Mouse (Mus musculus) c-Kit-positive CD71-positive TER-119-positive erythroid progenitor cells, embryonic 14.5 days (primary cell): Measurements from ENCODE around the gene Megf9.

ENCODE experiments used
- DNase-seq: peaks from one replicate; pipeline ENCODE4 v3.0.0-alpha.2; 2013; ENCODE audit warnings: low spot score

Gene Megf9

GRCm38 (mm10) chr4:70446774-70447173 lies 88.0 kb downstream of the Megf9 start:
- no peak for DNase-seq

DNA sequence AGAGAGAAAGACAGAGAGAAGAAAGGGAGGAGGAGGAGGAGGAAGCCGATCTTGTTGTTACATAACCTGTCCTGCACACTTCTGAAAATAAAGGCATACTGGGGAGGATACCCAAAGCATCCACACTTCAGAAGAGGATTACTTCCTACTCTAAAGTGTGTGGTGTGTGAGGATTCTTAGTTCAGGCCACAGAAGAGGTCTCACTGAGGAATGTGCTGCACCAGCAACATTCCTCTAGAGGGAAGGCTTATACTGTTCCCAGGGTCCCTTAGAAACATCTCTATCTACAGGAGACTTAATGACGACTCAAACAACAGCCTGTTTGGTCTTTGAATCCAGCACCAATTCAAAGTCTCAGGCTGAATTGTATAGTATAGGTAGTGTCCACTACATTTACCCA lies 114.6 kb downstream of the Megf9 start:
- no peak for DNase-seq

DNA sequence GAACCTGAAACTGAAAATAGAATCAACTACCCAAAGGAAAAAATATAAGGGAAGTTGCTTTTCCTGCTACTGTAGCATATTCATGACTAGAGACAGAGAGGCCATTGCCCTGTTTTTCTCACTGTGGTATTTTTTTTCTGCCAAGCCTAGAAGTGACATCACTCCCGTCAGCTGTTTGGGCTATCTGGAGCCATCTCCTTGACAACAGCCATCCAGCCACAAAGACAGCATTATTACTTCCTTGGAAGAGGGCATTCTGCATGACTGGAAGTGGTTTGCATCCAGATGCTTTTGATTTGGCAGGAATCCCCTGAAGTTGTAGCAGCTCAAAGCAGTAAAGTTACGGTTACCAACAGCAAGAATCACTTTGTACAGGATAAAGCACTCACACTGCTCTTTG lies 122.7 kb downstream of the Megf9 start:
- DNase-seq = no peak

DNA sequence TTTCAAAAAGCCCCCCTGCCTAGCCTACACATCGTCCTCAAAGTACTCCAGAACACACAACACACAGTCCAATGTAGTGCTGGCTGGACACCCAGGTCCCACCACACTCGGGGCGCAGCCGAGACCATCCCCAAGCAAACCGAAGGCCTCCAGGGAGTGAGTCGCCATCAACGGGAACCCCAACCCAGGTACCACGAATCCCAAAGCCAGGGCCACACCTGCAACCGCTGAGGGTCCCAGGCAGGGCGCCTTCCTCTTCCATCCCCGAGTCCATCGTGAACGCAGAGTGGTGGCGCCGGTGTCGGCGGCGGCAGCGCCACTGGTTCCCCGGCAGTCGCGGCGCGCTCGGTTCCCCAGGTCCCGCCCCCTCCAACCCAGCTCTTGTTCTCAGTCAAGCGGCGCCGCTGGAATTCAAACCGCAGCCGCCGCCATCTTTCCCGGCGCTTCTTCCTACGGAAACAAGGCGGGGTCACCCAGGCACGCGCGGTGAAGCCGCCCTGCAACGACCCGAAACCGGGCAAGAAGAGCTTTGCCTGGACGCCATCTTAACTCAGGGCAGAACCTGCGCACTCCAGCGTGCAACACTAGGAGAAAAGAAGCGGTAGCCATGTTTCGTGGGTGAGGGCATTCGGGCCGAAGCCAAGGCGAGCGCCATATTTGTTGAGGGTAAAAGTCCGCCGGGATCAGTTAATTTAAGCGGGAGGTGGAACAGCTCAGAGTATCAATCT lies 124.6 kb downstream of the Megf9 start, which contains the start of gene Cdk5rap2:
Gene Cdk5rap2 (minus strand): TSS at position 450 of the 728 bp plus-strand sequence.
- DNase-seq = peak; percentile 94

DNA sequence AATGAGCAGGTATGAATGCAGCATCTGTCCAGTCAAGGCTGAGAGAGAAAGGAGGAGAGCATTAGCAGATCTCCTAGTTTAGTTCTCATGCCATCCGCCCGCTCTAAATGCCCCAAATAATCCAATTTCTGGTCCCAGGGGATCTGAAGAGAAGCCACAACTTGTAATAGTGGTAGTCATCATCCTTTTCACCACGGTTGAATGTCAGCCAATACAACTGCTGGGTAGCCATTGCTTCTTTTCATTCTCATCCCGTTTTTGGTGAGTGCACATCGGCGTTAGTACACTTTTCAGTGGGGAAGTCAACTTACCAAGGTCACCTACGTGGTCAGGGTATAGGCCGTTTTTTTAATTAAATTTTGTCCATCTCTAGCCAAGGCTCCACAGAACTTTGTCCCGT lies 125.3 kb downstream of the Megf9 start:
- DNase-seq = peak; percentile 17

GRCm38 (mm10) chr4:70402109-70402819 lies 132.5 kb downstream of the Megf9 start:
- no peak for DNase-seq

DNA sequence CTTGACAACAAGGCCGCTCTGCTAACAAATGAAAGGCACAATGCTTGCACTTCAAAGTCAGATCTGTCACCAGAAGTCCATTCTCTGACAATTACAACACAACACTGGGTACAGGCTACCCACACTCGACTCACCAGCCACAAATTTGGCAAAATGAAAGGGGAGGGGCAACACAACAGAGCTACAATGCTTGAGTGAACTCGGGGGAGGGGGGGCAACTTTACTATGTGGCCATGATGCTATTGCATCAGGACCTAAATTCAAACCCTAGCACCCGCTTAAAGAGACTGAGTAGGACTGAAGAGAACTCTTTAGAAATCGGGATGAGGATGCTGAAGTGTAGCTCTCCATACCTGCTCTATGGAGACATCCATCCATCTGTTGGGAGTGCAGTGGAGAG lies 135.3 kb downstream of the Megf9 start:
- no peak for DNase-seq

- DNase-seq = no peak
Measured at GRCm38 (mm10) chr4:70399074-70399473, 135.7 kb downstream of the Megf9 start.

- no peak for DNase-seq
Measured at GRCm38 (mm10) chr4:70398088-70398487, 136.7 kb downstream of the Megf9 start.

DNA sequence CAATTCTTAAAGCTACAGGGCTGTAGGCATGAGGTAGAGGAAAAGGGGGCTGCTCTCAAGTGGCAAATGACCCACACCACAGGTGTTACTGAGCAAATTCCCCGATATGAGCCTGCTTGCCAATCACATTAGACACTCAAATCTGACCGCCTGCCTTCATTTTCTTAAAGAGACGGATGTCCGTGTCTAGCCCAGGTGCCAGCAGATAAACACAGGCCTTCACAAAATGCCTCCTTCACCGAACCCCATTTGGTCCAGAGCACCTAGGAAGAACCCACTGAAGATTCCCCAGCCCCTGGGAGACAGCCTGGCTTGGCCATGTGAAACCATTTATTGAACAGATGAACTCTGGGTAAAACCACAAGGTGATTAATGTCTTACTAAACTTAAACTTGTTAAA lies 138.1 kb downstream of the Megf9 start:
- DNase-seq = no peak

- DNase-seq = no peak
Measured at GRCm38 (mm10) chr4:70394736-70395135, 140.1 kb downstream of the Megf9 start.

DNA sequence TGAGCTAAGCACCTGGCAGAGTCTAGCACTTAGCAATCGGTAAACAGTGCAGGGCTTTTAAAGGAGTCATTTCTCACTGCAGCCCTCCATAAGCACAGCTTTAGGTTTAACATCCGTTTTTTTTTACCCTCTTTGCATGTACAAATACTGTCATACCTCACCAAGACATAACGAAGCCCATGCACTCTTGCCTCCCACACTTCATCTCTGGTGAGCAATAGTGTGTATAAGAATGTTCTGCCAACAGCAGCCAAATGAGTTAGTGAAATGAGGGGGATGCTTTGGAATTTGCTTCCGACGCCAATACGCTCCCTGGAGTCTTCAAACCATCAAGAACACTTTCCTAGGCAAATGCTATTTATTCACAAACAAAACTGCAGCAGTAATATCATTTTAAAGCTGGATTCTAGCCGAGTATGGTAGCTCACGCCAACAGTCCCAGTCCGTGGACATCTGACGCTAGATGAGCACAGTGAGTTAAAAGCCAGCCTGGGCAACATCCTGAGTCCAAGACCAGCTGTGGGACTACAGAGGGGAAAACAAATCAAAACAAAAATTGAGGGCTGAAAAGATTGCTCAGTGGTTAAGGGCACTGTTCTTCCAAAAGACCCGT lies 142.9 kb downstream of the Megf9 start:
- no peak for DNase-seq

DNA sequence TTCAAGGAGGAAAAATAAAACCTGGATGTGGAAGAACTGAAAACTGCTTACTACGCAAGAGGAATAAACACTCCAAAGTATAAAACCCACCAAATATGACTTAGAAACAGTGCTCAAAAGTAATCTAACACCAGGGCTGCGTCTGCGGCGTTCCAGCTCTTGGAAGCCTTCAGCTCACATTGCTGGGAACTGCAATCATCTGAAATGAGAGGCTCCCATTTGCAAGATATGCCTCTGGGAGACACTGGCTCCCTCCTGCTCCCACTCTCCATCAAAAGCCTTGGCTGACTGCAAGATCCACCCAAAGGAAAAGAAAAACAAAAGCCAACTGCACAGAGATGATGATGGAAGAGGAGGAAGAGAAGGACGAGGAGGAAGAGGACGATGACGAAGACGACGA lies 143.7 kb downstream of the Megf9 start:
- DNase-seq = no peak

DNA sequence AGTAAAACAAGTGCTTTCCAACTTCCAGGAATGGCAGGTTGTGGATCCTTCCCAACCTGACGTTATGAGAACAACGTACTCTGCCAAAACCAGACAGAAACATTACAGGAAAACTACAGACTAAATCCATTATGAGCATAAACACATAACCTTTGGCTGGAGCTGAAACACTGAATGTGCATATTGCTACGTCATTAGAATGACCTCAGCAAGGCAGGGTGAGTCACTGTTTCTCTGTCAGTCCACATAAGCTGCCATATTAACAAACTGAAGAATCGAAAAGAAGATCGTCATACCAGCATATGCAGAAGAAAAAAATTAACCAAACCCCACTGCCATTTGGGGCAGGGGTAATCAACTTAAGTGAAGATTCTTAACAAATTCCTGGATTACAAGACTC lies 148.6 kb downstream of the Megf9 start:
- DNase-seq = no peak

GRCm38 (mm10) chr4:70377359-70377758 lies 157.4 kb downstream of the Megf9 start:
- DNase-seq = no peak
